Mouse (Mus musculus): ENCODE results near the gene Ctnnd2.

The Ctnnd2 gene

DNA sequence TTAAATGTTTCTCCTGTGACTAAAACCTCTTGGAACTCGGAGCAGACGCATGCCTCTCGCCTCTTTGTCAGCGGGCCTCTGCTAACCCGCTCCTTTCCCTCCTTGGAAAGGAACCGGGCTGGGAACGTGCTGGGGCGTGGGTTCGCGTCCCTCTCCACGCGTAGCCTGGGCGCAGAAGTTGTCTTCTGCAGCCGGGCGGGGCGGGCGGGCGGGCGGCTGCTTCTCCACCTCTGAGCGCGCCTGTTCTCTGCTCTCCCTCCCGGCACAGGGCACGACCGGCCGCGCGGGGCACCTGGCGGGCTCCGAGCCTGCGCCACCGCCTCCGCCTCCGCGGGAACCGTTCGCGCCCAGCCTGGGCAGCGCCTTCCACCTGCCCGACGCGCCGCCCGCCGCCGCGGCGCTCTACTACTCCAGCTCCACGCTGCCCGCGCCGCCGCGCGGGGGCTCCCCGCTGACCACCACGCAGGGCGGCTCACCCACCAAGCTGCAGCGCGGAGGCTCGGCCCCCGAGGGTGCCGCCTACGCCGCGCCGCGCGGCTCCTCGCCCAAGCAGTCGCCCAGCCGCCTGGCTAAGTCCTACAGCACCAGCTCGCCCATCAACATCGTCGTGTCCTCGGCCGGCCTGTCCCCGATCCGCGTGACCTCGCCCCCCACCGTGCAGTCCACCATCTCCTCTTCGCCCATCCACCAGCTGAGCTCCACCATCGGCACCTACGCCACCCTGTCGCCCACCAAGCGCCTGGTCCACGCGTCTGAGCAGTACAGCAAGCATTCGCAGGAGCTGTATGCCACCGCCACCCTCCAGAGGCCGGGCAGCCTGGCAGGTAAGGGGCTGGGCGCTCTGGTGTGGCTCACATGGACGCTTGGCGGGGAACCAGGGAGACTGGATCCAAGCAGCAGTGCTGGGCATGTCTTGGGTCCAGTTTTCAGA is 474.4 kb downstream of the Ctnnd2 start:
- no peak for DNase-seq (ENCODE audit: low read depth, low spot score)

DNA sequence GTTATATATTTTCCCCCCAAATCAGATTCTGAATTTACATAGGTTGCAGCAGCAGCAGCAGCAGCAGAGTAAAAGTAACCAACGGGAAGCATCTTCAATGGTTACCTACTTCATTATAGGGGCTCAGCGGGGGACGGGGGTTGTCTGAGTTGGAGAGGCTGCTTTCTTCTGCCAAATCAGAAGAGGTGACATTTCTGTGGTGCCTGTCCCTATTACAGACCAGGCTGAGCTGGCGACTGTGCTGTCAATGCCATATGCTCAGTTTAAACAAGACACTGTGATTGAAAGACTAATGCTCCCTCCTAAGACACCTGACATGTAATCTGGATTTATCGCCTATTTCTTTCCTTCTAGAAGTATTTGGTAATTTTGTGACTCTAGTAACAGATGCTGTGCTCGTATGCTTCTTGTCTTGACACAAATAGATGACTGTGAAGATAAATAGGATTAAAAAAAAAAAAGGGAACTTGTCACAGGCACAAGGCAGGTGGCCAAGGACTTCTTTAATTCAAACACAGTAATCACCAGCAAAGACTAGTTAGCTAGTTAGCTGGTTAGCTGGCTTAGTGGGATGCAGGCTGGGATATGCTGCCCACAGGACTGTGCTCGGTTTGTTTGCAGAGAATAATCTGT is 475.4 kb downstream of the Ctnnd2 start:
- no peak for DNase-seq (ENCODE audit: low read depth, low spot score)

- DNase-seq (ENCODE audit: low read depth, low spot score), result no peak
Observed at GRCm38 (mm10) chr15:30649964-30650363, 477.6 kb downstream of the Ctnnd2 start.

GRCm38 (mm10) chr15:30655433-30655832 is 483.0 kb downstream of the Ctnnd2 start:
- no peak for DNase-seq (ENCODE audit: low read depth, low spot score)

- DNase-seq (ENCODE audit: low read depth, low spot score), result no peak
Observed at GRCm38 (mm10) chr15:30657588-30657987, 485.2 kb downstream of the Ctnnd2 start.

DNA sequence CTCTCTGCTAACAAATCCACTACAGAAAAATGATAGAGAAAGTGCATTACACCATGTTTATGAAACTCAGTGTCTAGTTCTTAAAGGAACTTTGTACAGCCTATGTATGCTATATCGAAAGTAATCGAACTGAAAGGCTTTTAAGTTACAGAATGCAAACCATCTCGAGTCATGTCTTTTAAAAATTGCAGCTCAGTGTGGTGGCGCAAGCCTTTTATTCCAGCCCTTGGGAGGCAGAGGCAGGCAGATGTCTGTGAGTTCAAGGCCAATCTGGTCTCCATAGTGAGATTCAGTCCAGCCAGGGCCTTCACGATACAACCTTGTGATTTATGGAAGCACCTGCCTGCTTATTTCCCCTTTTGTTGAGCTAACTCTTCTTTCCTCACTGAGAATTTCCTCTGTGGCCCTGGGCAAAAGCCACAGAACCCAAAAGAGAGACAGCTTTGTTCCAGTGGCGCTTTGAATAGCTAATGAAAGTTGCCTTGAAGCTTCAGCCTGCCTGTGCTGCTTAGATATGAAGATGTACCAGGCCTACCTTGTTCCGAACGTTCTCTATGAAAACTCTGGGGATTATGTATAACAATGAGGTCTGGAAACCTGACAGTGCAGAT is 488.3 kb downstream of the Ctnnd2 start:
- DNase-seq (ENCODE audit: low read depth, low spot score), result no peak

GRCm38 (mm10) chr15:30661689-30662422 is 489.5 kb downstream of the Ctnnd2 start:
- DNase-seq (ENCODE audit: low read depth, low spot score), result no peak

GRCm38 (mm10) chr15:30667819-30668587 is 495.6 kb downstream of the Ctnnd2 start:
- DNase-seq (ENCODE audit: low read depth, low spot score), result no peak

DNA sequence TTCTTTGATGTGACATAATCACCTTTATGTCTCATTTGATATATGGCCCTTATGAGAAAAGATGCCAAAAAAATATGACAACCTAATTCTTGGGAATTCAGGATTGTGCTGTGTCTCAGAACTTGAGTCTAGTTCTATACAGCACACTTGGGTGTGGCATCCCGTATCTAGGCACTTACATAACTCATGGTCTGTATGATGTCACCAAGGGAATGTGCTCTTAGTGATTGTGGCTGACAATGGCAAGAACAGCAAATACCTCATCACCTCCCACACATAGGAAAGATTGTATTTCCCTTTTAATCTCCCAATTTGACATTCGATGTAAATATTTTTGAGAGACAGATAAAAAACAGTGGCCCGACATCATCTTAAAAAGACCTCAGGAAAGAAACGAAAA is 509.5 kb downstream of the Ctnnd2 start:
- no peak for DNase-seq (ENCODE audit: low read depth, low spot score)

GRCm38 (mm10) chr15:30682360-30683119 is 510.1 kb downstream of the Ctnnd2 start:
- DNase-seq (ENCODE audit: low read depth, low spot score), result no peak

- no peak for DNase-seq (ENCODE audit: low read depth, low spot score)
Observed at GRCm38 (mm10) chr15:30686206-30687101, 514.1 kb downstream of the Ctnnd2 start.

- DNase-seq (ENCODE audit: low read depth, low spot score), result no peak
Observed at GRCm38 (mm10) chr15:30693754-30694205, 521.4 kb downstream of the Ctnnd2 start.

- DNase-seq (ENCODE audit: low read depth, low spot score), result no peak
Observed at GRCm38 (mm10) chr15:30694286-30694685, 521.9 kb downstream of the Ctnnd2 start.

- no peak for DNase-seq (ENCODE audit: low read depth, low spot score)
Observed at GRCm38 (mm10) chr15:30695859-30696258, 523.5 kb downstream of the Ctnnd2 start.

GRCm38 (mm10) chr15:30697356-30697755 is 525.0 kb downstream of the Ctnnd2 start:
- DNase-seq (ENCODE audit: low read depth, low spot score), result no peak

GRCm38 (mm10) chr15:30700762-30701161 is 528.4 kb downstream of the Ctnnd2 start:
- DNase-seq (ENCODE audit: low read depth, low spot score), result no peak

GRCm38 (mm10) chr15:30701592-30701991 is 529.2 kb downstream of the Ctnnd2 start:
- DNase-seq (ENCODE audit: low read depth, low spot score), result no peak

DNA sequence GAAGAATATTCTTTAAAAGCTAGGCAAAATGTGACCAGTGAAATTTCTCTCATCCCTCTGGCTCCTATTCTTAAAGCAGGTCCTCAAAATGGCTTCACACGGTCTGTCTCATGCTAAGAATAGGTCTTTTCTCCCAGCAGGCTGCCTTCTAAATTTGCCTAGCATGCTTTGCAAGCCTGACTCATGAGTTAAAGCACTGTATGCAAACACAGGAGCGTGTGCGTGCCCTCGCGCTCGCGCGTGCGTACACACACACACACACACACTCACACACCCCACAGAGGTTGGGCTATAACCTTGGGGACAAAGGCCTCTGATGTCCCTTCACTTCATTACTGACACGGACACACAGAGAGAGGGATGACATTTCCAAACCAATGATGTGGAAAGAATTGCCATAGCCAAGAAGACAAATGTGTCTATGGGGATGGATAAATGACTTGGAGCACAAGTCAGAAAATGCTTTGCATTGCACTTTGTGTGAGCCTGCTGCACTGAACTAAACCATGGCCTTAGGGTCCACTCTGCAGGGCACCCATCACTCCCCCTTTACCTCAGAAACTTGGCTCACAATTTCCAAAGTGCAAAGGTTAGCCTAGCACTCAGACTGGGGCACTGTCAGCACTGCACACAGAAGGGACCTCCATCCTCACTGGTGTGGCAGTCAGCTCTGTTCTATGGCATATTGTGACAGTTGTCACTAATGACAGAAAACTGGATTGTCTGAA is 536.8 kb downstream of the Ctnnd2 start:
- no peak for DNase-seq (ENCODE audit: low read depth, low spot score)

DNA sequence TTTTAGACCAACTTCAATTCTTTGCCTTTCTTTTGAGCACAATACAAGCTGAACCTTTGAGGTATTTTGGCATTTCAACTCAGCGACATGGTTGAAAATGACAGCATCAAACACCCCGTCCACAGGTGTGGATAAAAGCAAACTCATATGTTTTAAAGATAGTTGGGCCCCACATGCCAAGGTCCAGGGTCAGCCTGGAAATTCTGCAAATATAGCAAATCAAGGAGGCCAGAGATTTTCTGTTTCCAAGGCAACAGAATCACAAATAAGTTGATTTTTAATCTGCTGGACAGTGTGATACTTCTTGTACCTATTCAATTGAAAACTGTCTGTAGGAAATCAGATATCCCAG is 537.3 kb downstream of the Ctnnd2 start:
- DNase-seq (ENCODE audit: low read depth, low spot score), result no peak
